Comparison of ENCODE assay signal across 23 mouse cellular contexts in genomic region chr10:79800508-79800907, GRCm38 (mm10). TPM values are rescaled to one million over a fixed set of nuclear protein-coding genes. Genes with fewer than 3 reads are reported as not detected.
DNase-seq lines count a peak whose midpoint lies in the region; ATAC-seq and TF ChIP-seq lines count a peak whose summit lies in the region.
"Had no signal": no experiment of that assay in that cellular context is flagged by ENCODE, and none has a peak within 500 bp of the region (broad histone marks: within the 10 kb centered on the region; RNA-seq: fewer than 3 reads in every experiment).

No protein-coding gene starts in this region.

- H3K9me3 ChIP-seq in kidney, embryonic 16.5 days (ENCODE audit: low read length), result no peaks in the 10 kb centered on the region
- no peaks in the 10 kb centered on the region for H3K9me3 ChIP-seq in midbrain, embryonic 10.5 days (replicated peaks)
- no peaks in the 10 kb centered on the region for H3K9me3 ChIP-seq in midbrain, embryonic 11.5 days (ENCODE audit: control insufficient read depth, low read length)
- no peaks in the 10 kb centered on the region for H3K9me3 ChIP-seq in limb, embryonic 11.5 days (ENCODE audit: control insufficient read depth, low read length)
- H3K9me3 ChIP-seq: embryonic facial prominence, embryonic 13.5 days; hindbrain, embryonic 15.5 days; limb, embryonic 13.5 days had no signal

- no peak overlapping the region for H3K9ac ChIP-seq in kidney, embryonic 16.5 days (replicated peaks; ENCODE audit: low read length)
- H3K9ac ChIP-seq in midbrain, embryonic 11.5 days (ENCODE audit: low read length), result no peak overlapping the region
- no peak overlapping the region for H3K9ac ChIP-seq in limb, embryonic 11.5 days (ENCODE audit: low read length)
- H3K9ac ChIP-seq: embryonic facial prominence, embryonic 13.5 days; hindbrain, embryonic 15.5 days; limb, embryonic 13.5 days; liver, embryonic 14.5 days had no signal

- H3K4me2 ChIP-seq in kidney, embryonic 16.5 days (replicated peaks; ENCODE audit: low read depth, low read length), result no peak overlapping the region
- no peak overlapping the region for H3K4me2 ChIP-seq in midbrain, embryonic 11.5 days
- H3K4me2 ChIP-seq in limb, embryonic 11.5 days (ENCODE audit: low read depth, severe bottlenecking), result no peak overlapping the region
- H3K4me2 ChIP-seq: embryonic facial prominence, embryonic 13.5 days; hindbrain, embryonic 15.5 days; limb, embryonic 13.5 days had no signal

- TF ChIP-seq CTCF in kidney, adult 2 months (conservative IDR thresholded peaks at IDR 0.05; ENCODE audit: insufficient read depth, insufficient read length, low read depth, low read length), result no peak

- intact Hi-C loops in heart, postnatal 14 days (cut with DNase I), result no loop called here

- H3K4me1 ChIP-seq in kidney, adult 2 months (ENCODE audit: control insufficient read depth, insufficient read depth, low read length), result peaks cover 35% of the 10 kb centered on the region
- H3K4me1 ChIP-seq in kidney, embryonic 16.5 days (ENCODE audit: insufficient read depth, low read length), result peaks cover 77% of the 10 kb centered on the region
- peaks cover 72% of the 10 kb centered on the region for H3K4me1 ChIP-seq in midbrain, embryonic 10.5 days
- peaks cover 38% of the 10 kb centered on the region for H3K4me1 ChIP-seq in midbrain, embryonic 11.5 days (ENCODE audit: control insufficient read depth, insufficient read depth, low read length)
- H3K4me1 ChIP-seq in limb, embryonic 11.5 days (ENCODE audit: control insufficient read depth, insufficient read depth, low read length), result peaks cover 36% of the 10 kb centered on the region

- WGBS in kidney, adult 2 months, result 56% methylated on average over 11 of the region's 11 CpGs
- WGBS in kidney, embryonic 16.5 days, result 74% methylated on average over 11 of the region's 11 CpGs
- WGBS in midbrain, embryonic 10.5 days, result 89% methylated on average over 11 of the region's 11 CpGs
- 91% methylated on average over 11 of the region's 11 CpGs for WGBS in midbrain, embryonic 11.5 days
- WGBS in limb, embryonic 11.5 days, result 84% methylated on average over 11 of the region's 11 CpGs

- no peaks in the 10 kb centered on the region for H3K36me3 ChIP-seq in kidney, adult 2 months (ENCODE audit: control insufficient read depth, insufficient read depth, low read length)
- H3K36me3 ChIP-seq in kidney, embryonic 16.5 days (ENCODE audit: insufficient read depth, low read length), result no peaks in the 10 kb centered on the region
- H3K36me3 ChIP-seq in midbrain, embryonic 10.5 days, result peaks cover 28% of the 10 kb centered on the region
- no peaks in the 10 kb centered on the region for H3K36me3 ChIP-seq in midbrain, embryonic 11.5 days (ENCODE audit: control insufficient read depth, insufficient read depth, low read length)
- no peaks in the 10 kb centered on the region for H3K36me3 ChIP-seq in limb, embryonic 11.5 days (ENCODE audit: control insufficient read depth, insufficient read depth, low read length)
- H3K36me3 ChIP-seq: hindbrain, embryonic 15.5 days had no signal

- ATAC-seq in kidney, embryonic 16.5 days (ENCODE audit: low FRiP score, low TSS enrichment), result no peak
- no peak for ATAC-seq in midbrain, embryonic 11.5 days (ENCODE audit: low FRiP score)
- no peak for ATAC-seq in limb, embryonic 11.5 days (ENCODE audit: insufficient number of reproducible peaks, low FRiP score, low TSS enrichment, low read depth)
- ATAC-seq: intestine, embryonic 16.5 days had no signal

- no peaks in the 10 kb centered on the region for H3K27me3 ChIP-seq in kidney, adult 2 months (replicated peaks; ENCODE audit: control insufficient read depth, insufficient read depth, low read length)
- H3K27me3 ChIP-seq in kidney, embryonic 16.5 days (ENCODE audit: insufficient read depth, low read length), result no peaks in the 10 kb centered on the region
- H3K27me3 ChIP-seq in midbrain, embryonic 10.5 days (ENCODE audit: low read depth, poor library complexity, severe bottlenecking), result no peaks in the 10 kb centered on the region
- no peaks in the 10 kb centered on the region for H3K27me3 ChIP-seq in midbrain, embryonic 11.5 days (ENCODE audit: control insufficient read depth, insufficient read depth, low read length)
- H3K27me3 ChIP-seq in limb, embryonic 11.5 days (ENCODE audit: control insufficient read depth, insufficient read depth, low read length), result no peaks in the 10 kb centered on the region
- H3K27me3 ChIP-seq: embryonic facial prominence, embryonic 13.5 days; hindbrain, embryonic 15.5 days; limb, embryonic 13.5 days had no signal

- no peak overlapping the region for H3K4me3 ChIP-seq in kidney, adult 2 months (ENCODE audit: insufficient read depth, low read depth, low read length)
- no peak overlapping the region for H3K4me3 ChIP-seq in kidney, embryonic 16.5 days (ENCODE audit: low read length)
- no peak overlapping the region for H3K4me3 ChIP-seq in midbrain, embryonic 10.5 days
- no peak overlapping the region for H3K4me3 ChIP-seq in midbrain, embryonic 11.5 days (ENCODE audit: low read depth, low read length)
- no peak overlapping the region for H3K4me3 ChIP-seq in limb, embryonic 11.5 days (ENCODE audit: low read depth, low read length)
- H3K4me3 ChIP-seq: embryonic facial prominence, embryonic 13.5 days; hindbrain, embryonic 15.5 days; limb, embryonic 13.5 days had no signal

- 0 out of 2 replicates have a peak overlapping the region, but pooled peaks have one; percentile 8 for H3K27ac ChIP-seq in kidney, adult 2 months (ENCODE audit: insufficient read depth, low read depth, low read length)
- H3K27ac ChIP-seq in kidney, embryonic 16.5 days (ENCODE audit: low read length), result no peak overlapping the region
- H3K27ac ChIP-seq in midbrain, embryonic 10.5 days (replicated peaks), result peak overlapping the region; percentile 42; the same call in 1 of the 2 replicates
- no peak overlapping the region for H3K27ac ChIP-seq in midbrain, embryonic 11.5 days (ENCODE audit: low read depth, low read length)
- peak overlapping the region; percentile 21; the same call in 1 of the 2 replicates for H3K27ac ChIP-seq in limb, embryonic 11.5 days (replicated peaks; ENCODE audit: low read depth, low read length)
- H3K27ac ChIP-seq: embryonic facial prominence, embryonic 13.5 days; hindbrain, embryonic 15.5 days; limb, embryonic 13.5 days; liver, embryonic 14.5 days; macrophage had no signal

- no peak for TF ChIP-seq POLR2A in kidney, adult 2 months (IDR thresholded peaks at IDR 0.05; ENCODE audit: low read depth, low read length)

- DNase-seq in heart, adult 11 months, result peak; percentile 91
- DNase-seq in heart, postnatal 14 days, result no peak
- peak; percentile 80 for DNase-seq in kidney, adult 2 months
- DNase-seq in midbrain, embryonic 10.5 days (ENCODE audit: low spot score), result no peak
- no peak for DNase-seq in midbrain, embryonic 11.5 days (ENCODE audit: low spot score, missing footprints)
- DNase-seq in limb, embryonic 11.5 days (ENCODE audit: low spot score), result no peak
- no peak for DNase-seq in Muller cell, postnatal 12 days (ENCODE audit: inconsistent ontology term)
- DNase-seq: adrenal gland, postnatal 25 days; cerebellum, adult 11 months; right cerebral cortex, postnatal 4 days; thymus, adult 2 months had no signal

RNA-seq across cellular contexts. Expression of gene Palm, which starts 7.1 kb away (rescaled TPM):
- 10 to 100 TPM; 71.8 to 86.5 TPM for total RNA-seq in heart, postnatal 14 days (2021)
- 110 and 121 TPM in 2 replicates for polyA plus RNA-seq in kidney, adult 2 months (2012; rRNA removed)
- polyA plus RNA-seq in kidney, embryonic 16.5 days (2015; fragmentation: Nextera tagmentation; extraction: Ambion mirVana), result 190 and 194 TPM in 2 replicates
- 130 and 153 TPM in 2 replicates for polyA plus RNA-seq in midbrain, embryonic 10.5 days (2016; fragmentation: Nextera tagmentation; extraction: Ambion mirVana)
- polyA plus RNA-seq in midbrain, embryonic 11.5 days (2014; fragmentation: Nextera tagmentation; extraction: Ambion mirVana), result 109 and 129 TPM in 2 replicates
- 108 and 109 TPM in 2 replicates for polyA plus RNA-seq in limb, embryonic 11.5 days (2014; fragmentation: Nextera tagmentation; extraction: Ambion mirVana)

RNA-seq across cellular contexts. Expression of gene Prss57, which starts 9.7 kb away (rescaled TPM):
- under 1 TPM in 1 of 2 experiments, not detected in 1; 0.51 TPM for total RNA-seq in heart, postnatal 14 days (2021)
- 0.03 and 0.08 TPM in 2 replicates for polyA plus RNA-seq in kidney, adult 2 months (2012; rRNA removed)
- not detected in 2 replicates for polyA plus RNA-seq in kidney, embryonic 16.5 days (2015; fragmentation: Nextera tagmentation; extraction: Ambion mirVana)
- 0.05 TPM in 1 of 2 replicates, not detected in the other for polyA plus RNA-seq in midbrain, embryonic 10.5 days (2016; fragmentation: Nextera tagmentation; extraction: Ambion mirVana)
- 0.10 and 0.40 TPM in 2 replicates for polyA plus RNA-seq in midbrain, embryonic 11.5 days (2014; fragmentation: Nextera tagmentation; extraction: Ambion mirVana)
- not detected in 2 replicates for polyA plus RNA-seq in limb, embryonic 11.5 days (2014; fragmentation: Nextera tagmentation; extraction: Ambion mirVana)
- total RNA-seq: adrenal gland, postnatal 25 days; gastrocnemius, adult 8-10 months; midbrain, postnatal 0 days had no signal
- polyA plus RNA-seq: embryonic facial prominence, embryonic 13.5 days; macrophage had no signal

RNA-seq across cellular contexts. Expression of gene Misp, which starts 20.3 kb away (rescaled TPM):
- under 1 TPM; 0.26 to 0.54 TPM for total RNA-seq in heart, postnatal 14 days (2021)
- 17.9 and 19.9 TPM in 2 replicates for polyA plus RNA-seq in kidney, adult 2 months (2012; rRNA removed)
- 18.2 and 18.5 TPM in 2 replicates for polyA plus RNA-seq in kidney, embryonic 16.5 days (2015; fragmentation: Nextera tagmentation; extraction: Ambion mirVana)
- 0.46 and 0.67 TPM in 2 replicates for polyA plus RNA-seq in midbrain, embryonic 10.5 days (2016; fragmentation: Nextera tagmentation; extraction: Ambion mirVana)
- polyA plus RNA-seq in midbrain, embryonic 11.5 days (2014; fragmentation: Nextera tagmentation; extraction: Ambion mirVana), result 0.41 TPM in 1 of 2 replicates, not detected in the other
- 0.21 and 0.29 TPM in 2 replicates for polyA plus RNA-seq in limb, embryonic 11.5 days (2014; fragmentation: Nextera tagmentation; extraction: Ambion mirVana)
- total RNA-seq: CH12.LX; gastrocnemius, adult 8-10 months; granulocyte monocyte progenitor cell, adult 5-6 weeks; MEL; midbrain, postnatal 0 days had no signal

RNA-seq across cellular contexts. Expression of gene Fstl3, which starts 23.4 kb away (rescaled TPM):
- 1 to 10 TPM; 2.8 to 3.4 TPM for total RNA-seq in heart, postnatal 14 days (2021)
- polyA plus RNA-seq in kidney, adult 2 months (2012; rRNA removed), result 17.0 and 24.1 TPM in 2 replicates
- polyA plus RNA-seq in kidney, embryonic 16.5 days (2015; fragmentation: Nextera tagmentation; extraction: Ambion mirVana), result 23.9 and 26.4 TPM in 2 replicates
- polyA plus RNA-seq in midbrain, embryonic 10.5 days (2016; fragmentation: Nextera tagmentation; extraction: Ambion mirVana), result 1.1 and 1.8 TPM in 2 replicates
- 0.60 and 1.2 TPM in 2 replicates for polyA plus RNA-seq in midbrain, embryonic 11.5 days (2014; fragmentation: Nextera tagmentation; extraction: Ambion mirVana)
- 1.8 and 1.9 TPM in 2 replicates for polyA plus RNA-seq in limb, embryonic 11.5 days (2014; fragmentation: Nextera tagmentation; extraction: Ambion mirVana)

RNA-seq across cellular contexts. Expression of gene Rnf126, which starts 33.8 kb away (rescaled TPM):
- 10 to 100 TPM; 25.9 to 26.7 TPM for total RNA-seq in heart, postnatal 14 days (2021)
- polyA plus RNA-seq in kidney, adult 2 months (2012; rRNA removed), result 90.2 and 122 TPM in 2 replicates
- 66.4 and 77.0 TPM in 2 replicates for polyA plus RNA-seq in kidney, embryonic 16.5 days (2015; fragmentation: Nextera tagmentation; extraction: Ambion mirVana)
- polyA plus RNA-seq in midbrain, embryonic 10.5 days (2016; fragmentation: Nextera tagmentation; extraction: Ambion mirVana), result 109 and 118 TPM in 2 replicates
- 69.9 and 81.9 TPM in 2 replicates for polyA plus RNA-seq in midbrain, embryonic 11.5 days (2014; fragmentation: Nextera tagmentation; extraction: Ambion mirVana)
- polyA plus RNA-seq in limb, embryonic 11.5 days (2014; fragmentation: Nextera tagmentation; extraction: Ambion mirVana), result 112 and 118 TPM in 2 replicates

Comparison
In these comparisons a context has a peak if more than half of its experiments do, and no peak if none do; other contexts are left out.
1. DNase-seq: peak in heart, adult 11 months (single experiment) and kidney, adult 2 months (single experiment); none in heart, postnatal 14 days (0 of 2), midbrain, embryonic 10.5 days (single experiment), midbrain, embryonic 11.5 days (single experiment), limb, embryonic 11.5 days (single experiment) and Muller cell, postnatal 12 days (single experiment).
2. H3K27ac ChIP-seq: peak in kidney, adult 2 months (single experiment), midbrain, embryonic 10.5 days (single experiment) and limb, embryonic 11.5 days (single experiment); none in kidney, embryonic 16.5 days (single experiment) and midbrain, embryonic 11.5 days (single experiment).
3. RNA of gene Misp, which starts 20.3 kb away (polyA plus RNA-seq): 18.2 to 18.5 TPM in kidney, embryonic 16.5 days and 17.9 to 19.9 TPM in kidney, adult 2 months; 0.46 to 0.67 TPM in midbrain, embryonic 10.5 days, 0.41 TPM in midbrain, embryonic 11.5 days and 0.21 to 0.29 TPM in limb, embryonic 11.5 days; every median in the first group is over 10 times any median in the second.